In the genomic region with DNA sequence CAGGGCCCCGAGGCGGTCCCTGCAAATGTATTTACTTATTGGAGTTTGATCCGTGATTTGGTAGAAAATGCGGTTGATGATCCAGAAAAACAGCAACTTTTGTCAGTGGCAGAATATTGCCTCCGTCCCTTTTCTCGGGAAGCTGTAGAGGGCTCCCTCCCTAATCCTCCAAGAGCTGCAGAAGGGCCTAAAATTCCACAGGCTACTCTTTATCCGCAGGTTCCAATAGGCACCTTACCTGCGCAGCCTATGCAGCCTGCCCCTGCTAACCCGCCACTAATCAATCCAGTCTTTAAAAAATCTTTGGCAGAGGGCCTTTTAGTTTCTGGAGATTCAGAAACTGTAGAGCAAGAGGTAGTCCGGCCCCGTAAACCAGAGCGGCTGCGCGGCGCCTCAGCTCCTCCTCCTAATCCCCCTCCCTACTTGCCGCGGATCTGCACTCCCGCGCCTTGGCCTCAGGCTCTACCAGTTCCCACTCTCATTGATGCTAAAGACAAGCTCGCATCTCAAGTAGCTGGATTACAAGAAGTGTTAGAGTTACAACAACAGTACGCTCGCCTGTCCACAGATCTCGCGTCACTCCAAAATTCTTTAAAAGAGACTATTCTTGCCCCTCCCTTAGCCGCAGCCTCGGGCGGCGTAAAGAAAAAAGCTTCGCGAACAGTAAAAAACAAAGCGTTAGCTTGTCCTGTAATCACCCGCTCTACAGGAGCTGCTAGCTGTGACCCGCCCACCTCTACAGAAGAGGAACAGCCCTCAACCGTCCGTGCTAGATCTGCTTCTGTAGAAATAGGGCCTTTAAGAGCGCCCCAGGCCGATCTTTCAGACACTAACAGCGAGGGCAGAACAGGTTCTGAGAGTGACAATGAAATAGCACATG, we compare ENCODE assay signal across 8 mouse cellular contexts. TPM values are rescaled to one million over a fixed set of nuclear protein-coding genes. Genes with fewer than 3 reads are reported as not detected.
DNase-seq lines count a peak whose midpoint lies in the region; ATAC-seq lines count a peak whose summit lies in the region.

No protein-coding gene starts in this region.

- ATAC-seq in hindbrain, embryonic 15.5 days (ENCODE audit: low FRiP score, low read depth), result peak; percentile 97
- ATAC-seq in megakaryocyte, adult 5-6 weeks (ENCODE audit: poor library complexity, severe bottlenecking), result peak; percentile 96

- peaks cover 14% of the 10 kb centered on the region for H3K4me1 ChIP-seq in hindbrain, embryonic 15.5 days (replicated peaks)

- H3K4me3 ChIP-seq in hindbrain, embryonic 15.5 days, result peak overlapping the region; percentile 46

- peak overlapping the region; percentile 78 for H3K4me2 ChIP-seq in hindbrain, embryonic 15.5 days

- no peaks in the 10 kb centered on the region for H3K36me3 ChIP-seq in hindbrain, embryonic 15.5 days

- under 1% methylated on average over 38 of the region's 38 CpGs for WGBS in hindbrain, embryonic 15.5 days

- DNase-seq in adrenal gland, adult (ENCODE audit: inconsistent age in 2 of 2, low spot score in 1 of 2), result peak; percentile 77 to 93
- peak; percentile 39 to 45 for DNase-seq in cerebellum, postnatal 36 days
- DNase-seq in gastrocnemius, adult 18-20 months (ENCODE audit: low spot score), result peak; percentile 29
- peak; percentile 22 to 26 for DNase-seq in left cerebral cortex, adult 8-10 months (ENCODE audit: low spot score in 2 of 2)
- peak; percentile 53 for DNase-seq in retina, postnatal 7 days (ENCODE audit: low read depth, low spot score)
- peak; percentile 71 for DNase-seq in urinary bladder, postnatal 14 days (ENCODE audit: low spot score)

- H3K9me3 ChIP-seq in hindbrain, embryonic 15.5 days, result no peaks in the 10 kb centered on the region

- peak overlapping the region; percentile 74 for H3K27ac ChIP-seq in hindbrain, embryonic 15.5 days (replicated peaks)

- H3K9ac ChIP-seq in hindbrain, embryonic 15.5 days, result peak overlapping the region; percentile 42

- no peaks in the 10 kb centered on the region for H3K27me3 ChIP-seq in hindbrain, embryonic 15.5 days

RNA-seq across cellular contexts. Expression of a gene that starts 0.9 kb away (rescaled TPM):
- not detected for total RNA-seq in gastrocnemius, adult 18-20 months (2021)
- 0.18 and 0.23 TPM in 2 replicates for polyA plus RNA-seq in hindbrain, embryonic 15.5 days (2015; fragmentation: Nextera tagmentation; extraction: Ambion mirVana)
- under 1 TPM; 0.14 to 0.28 (median 0.22) TPM for total RNA-seq in left cerebral cortex, adult 8-10 months (2022)
- total RNA-seq in megakaryocyte, adult 5-6 weeks (2015), result not detected in 2 replicates
- not detected in 2 replicates for total RNA-seq in megakaryocyte, adult 5-6 weeks (2017)

RNA-seq across cellular contexts. Expression of a gene that starts 55.3 kb away (rescaled TPM):
- 10 to 100 TPM; 14.4 to 15.8 TPM for total RNA-seq in gastrocnemius, adult 18-20 months (2021)
- polyA plus RNA-seq in hindbrain, embryonic 15.5 days (2015; fragmentation: Nextera tagmentation; extraction: Ambion mirVana), result 35.1 and 37.2 TPM in 2 replicates
- 10 to 100 TPM; 14.9 to 16.2 (median 15.5) TPM for total RNA-seq in left cerebral cortex, adult 8-10 months (2022)
- total RNA-seq in megakaryocyte, adult 5-6 weeks (2015), result 59.7 and 65.7 TPM in 2 replicates
- 35.9 and 37.7 TPM in 2 replicates for total RNA-seq in megakaryocyte, adult 5-6 weeks (2017)

Comparison
In these comparisons a context has a peak if more than half of its experiments do, and no peak if none do; other contexts are left out.
1. Peak in every context shown above with its lines: DNase-seq, ATAC-seq, H3K4me3 ChIP-seq and H3K27ac ChIP-seq.
2. DNase-seq: peak in every context shown above with its lines; median percentile 85 in adrenal gland, adult; 71 in urinary bladder, postnatal 14 days; 53 in retina, postnatal 7 days; 42 in cerebellum, postnatal 36 days; 29 in gastrocnemius, adult 18-20 months; 24 in left cerebral cortex, adult 8-10 months.